Mouse (Mus musculus) E14TG2a.4 (cell line): Measurements from ENCODE around the gene Fut7.

Experiments
- CTCF ChIP-seq: conservative IDR thresholded peaks from 2 replicates; pipeline ENCODE4 v1.5.1; 2014; ENCODE audit warnings: low read length
- NANOG ChIP-seq: IDR thresholded peaks from 2 replicates; pipeline ENCODE4 v1.6.1; 2014; ENCODE audit warnings: borderline replicate concordance, low read length, mixed read lengths

GRCm38 (mm10) chr2:25425481-25425880 lies 2.4 kb downstream of the Fut7 start:
- TF ChIP-seq CTCF (no peak), NANOG (no peak)
